Mouse (Mus musculus) myocyte (in vitro differentiated cells): ENCODE results near the gene Flcn. TPM values are rescaled to one million over a fixed set of nuclear protein-coding genes. Genes with fewer than 3 reads are reported as not detected.

Experiments used
- H3K27me3 ChIP-seq: one replicate; pipeline ENCODE4 v1.6.1; 2011; ENCODE audit not compliant: control insufficient read depth, insufficient read depth, insufficient read length
- H3K36me3 ChIP-seq: one replicate; pipeline ENCODE4 v1.6.1; 2011; ENCODE audit not compliant: control insufficient read depth, insufficient read depth
- H3K4me2 ChIP-seq: one replicate; pipeline ENCODE4 v1.6.1; 2011; ENCODE audit warnings: low read depth, control low read depth
- H3K4me3 ChIP-seq: one replicate; pipeline ENCODE4 v1.5.1; 2011; ENCODE audit warnings: mild to moderate bottlenecking, control low read depth, moderate library complexity
- H3K79me2 ChIP-seq: one replicate; pipeline ENCODE4 v1.6.1; 2011; ENCODE audit not compliant: control insufficient read depth, insufficient read depth
- H3ac ChIP-seq: one replicate; pipeline ENCODE4 v1.6.1; 2011; ENCODE audit not compliant: control insufficient read depth, insufficient read length
- CEBPB ChIP-seq: IDR thresholded peaks from 2 replicates; pipeline ENCODE4 v1.6.1; 2011; ENCODE audit warnings: mild to moderate bottlenecking, moderate library complexity; ENCODE audit not compliant: poor library complexity, insufficient read depth, severe bottlenecking
- E2F4 ChIP-seq: IDR thresholded peaks from one replicate; pipeline ENCODE4 v1.6.1; 2011; ENCODE audit warnings: mild to moderate bottlenecking, control low read depth, moderate library complexity; ENCODE audit not compliant: insufficient read depth
- MAX ChIP-seq: IDR thresholded peaks from one replicate; pipeline ENCODE4 v1.6.1; 2011; ENCODE audit warnings: low read depth, mild to moderate bottlenecking, control low read depth
- MYOD1 ChIP-seq, 3 experiments: IDR thresholded peaks; one replicate each; pipeline ENCODE4 v1.6.1; 2011; ENCODE audit warnings: control low read depth in 2 of 3, low read depth in 2 of 3, mild to moderate bottlenecking in 2 of 3, moderate library complexity in 1 of 3; ENCODE audit not compliant: insufficient read length in 2 of 3, control insufficient read depth in 1 of 3
- MYOG ChIP-seq, 3 experiments: IDR thresholded peaks; one replicate each; pipeline ENCODE4 v1.6.1; 2011; ENCODE audit warnings: control low read depth in 2 of 3, low read depth in 2 of 3, mild to moderate bottlenecking in 2 of 3; ENCODE audit not compliant: insufficient read length in 2 of 3, control insufficient read depth in 1 of 3, insufficient read depth in 1 of 3
- POLR2A ChIP-seq: IDR thresholded peaks from one replicate; pipeline ENCODE4 v1.6.1; 2011; ENCODE audit warnings: low read depth, mild to moderate bottlenecking, control low read depth, moderate library complexity; ENCODE audit not compliant: insufficient read length
- POLR2AphosphoS2 ChIP-seq: IDR thresholded peaks from one replicate; pipeline ENCODE4 v1.6.1; 2011; ENCODE audit warnings: low read depth, control low read depth; ENCODE audit not compliant: insufficient read length
- REST ChIP-seq: IDR thresholded peaks from one replicate; pipeline ENCODE4 v1.6.1; 2011; ENCODE audit warnings: mild to moderate bottlenecking, control low read depth, moderate library complexity; ENCODE audit not compliant: insufficient read depth, insufficient read length
- SRF ChIP-seq: IDR thresholded peaks from one replicate; pipeline ENCODE4 v1.6.1; 2011; ENCODE audit warnings: low read depth; ENCODE audit not compliant: control insufficient read depth, insufficient read length
- TCF12 ChIP-seq: IDR thresholded peaks from one replicate; pipeline ENCODE4 v1.6.1; 2011; ENCODE audit warnings: mild to moderate bottlenecking, control low read depth; ENCODE audit not compliant: poor library complexity, insufficient read depth, severe bottlenecking
- TCF3 ChIP-seq: IDR thresholded peaks from one replicate; pipeline ENCODE4 v1.6.1; 2011; ENCODE audit warnings: low read depth, control low read depth; ENCODE audit not compliant: insufficient read length
- USF1 ChIP-seq: IDR thresholded peaks from one replicate; pipeline ENCODE4 v1.6.1; 2011; ENCODE audit warnings: low read depth, mild to moderate bottlenecking, control low read depth, moderate library complexity
- polyA plus RNA-seq: library from polyadenylated mRNA; unstranded; fragments of >200 nt; fragmentation: generic; extraction: Trizol; gene quantifications from one replicate; pipeline ENCODE4 v1.2.1, GENCODE M21; 2012; ENCODE audit warnings: missing spikeins

The Flcn gene
- polyA plus RNA-seq, 1 experiment = 43.9 TPM

GRCm38 (mm10) chr11:59772291-59772690, 37.5 kb downstream of the Flcn start:
- H3K36me3 ChIP-seq = peaks cover 80% of the 10 kb centered on the region
- TF ChIP-seq POLR2AphosphoS2 (no peak), TCF3 (no peak), MAX (no peak), E2F4 (no peak), CEBPB (no peak), SRF (no peak), MYOD1 (IDR thresholded peaks at IDR 0.05; ENCODE audit: control insufficient read depth in 1 of 3, insufficient read length in 2 of 3, low read depth in 2 of 3) (no peak)
- H3K79me2 ChIP-seq = no peaks in the 10 kb centered on the region
- H3ac ChIP-seq = no peak overlapping the region
- no peaks in the 10 kb centered on the region for H3K27me3 ChIP-seq
- no peak overlapping the region for H3K4me2 ChIP-seq
- no peak overlapping the region for H3K4me3 ChIP-seq

- Histone ChIP-seq H3K79me2 (no peaks in the 10 kb centered on the region), H3ac (no peak overlapping the region), H3K36me3 (peaks cover 77% of the 10 kb centered on the region), H3K27me3 (no peaks in the 10 kb centered on the region), H3K4me2 (no peak overlapping the region), H3K4me3 (no peak overlapping the region)
- no peak for TF ChIP-seq TCF12
- no peak for TF ChIP-seq POLR2AphosphoS2
- no peak for TF ChIP-seq USF1
- no peak for TF ChIP-seq MYOG (IDR thresholded peaks at IDR 0.05; ENCODE audit: control insufficient read depth in 1 of 3, insufficient read depth in 1 of 3, insufficient read length in 2 of 3, low read depth in 2 of 3)
- TF ChIP-seq E2F4 = no peak
- TF ChIP-seq MYOD1 (IDR thresholded peaks at IDR 0.05; ENCODE audit: control insufficient read depth in 1 of 3, insufficient read length in 2 of 3, low read depth in 2 of 3) = no peak
- TF ChIP-seq CEBPB = no peak
- no peak for TF ChIP-seq POLR2A
- TF ChIP-seq MAX = no peak
- TF ChIP-seq SRF = no peak
- no peak for TF ChIP-seq TCF3
- no peak for TF ChIP-seq REST
Observed at GRCm38 (mm10) chr11:59770753-59771152, 39.1 kb downstream of the Flcn start.

- no peak overlapping the region for H3K4me3 ChIP-seq
- H3K27me3 ChIP-seq = no peaks in the 10 kb centered on the region
- H3K79me2 ChIP-seq = no peaks in the 10 kb centered on the region
- H3K36me3 ChIP-seq = peaks cover 86% of the 10 kb centered on the region
- H3ac ChIP-seq = no peak overlapping the region
- TF ChIP-seq REST (no peak), E2F4 (no peak), TCF3 (no peak), SRF (no peak), MAX (no peak), TCF12 (no peak), POLR2AphosphoS2 (no peak), CEBPB (no peak), MYOD1 (IDR thresholded peaks at IDR 0.05; ENCODE audit: control insufficient read depth in 1 of 3, insufficient read length in 2 of 3, low read depth in 2 of 3) (no peak), POLR2A (no peak), USF1 (no peak), MYOG (IDR thresholded peaks at IDR 0.05; ENCODE audit: control insufficient read depth in 1 of 3, insufficient read depth in 1 of 3, insufficient read length in 2 of 3, low read depth in 2 of 3) (no peak)
- H3K4me2 ChIP-seq = no peak overlapping the region
Observed at GRCm38 (mm10) chr11:59769738-59770137, 40.1 kb downstream of the Flcn start.

GRCm38 (mm10) chr11:59769307-59769706, 40.5 kb downstream of the Flcn start:
- no peak overlapping the region for H3K4me2 ChIP-seq
- H3K79me2 ChIP-seq = no peaks in the 10 kb centered on the region
- H3ac ChIP-seq = no peak overlapping the region
- TF ChIP-seq MYOG (IDR thresholded peaks at IDR 0.05; ENCODE audit: control insufficient read depth in 1 of 3, insufficient read depth in 1 of 3, insufficient read length in 2 of 3, low read depth in 2 of 3) (no peak), TCF12 (no peak), E2F4 (no peak), MYOD1 (IDR thresholded peaks at IDR 0.05; ENCODE audit: control insufficient read depth in 1 of 3, insufficient read length in 2 of 3, low read depth in 2 of 3) (no peak), REST (no peak), CEBPB (no peak), POLR2AphosphoS2 (no peak), MAX (no peak), POLR2A (no peak)
- H3K27me3 ChIP-seq = no peaks in the 10 kb centered on the region
- H3K36me3 ChIP-seq = peaks cover 86% of the 10 kb centered on the region
- no peak overlapping the region for H3K4me3 ChIP-seq

GRCm38 (mm10) chr11:59760796-59761195, 49.0 kb downstream of the Flcn start:
- H3K27me3 ChIP-seq = no peaks in the 10 kb centered on the region
- H3K4me3 ChIP-seq = no peak overlapping the region
- TF ChIP-seq POLR2AphosphoS2 = peak; percentile 62
- no peak for TF ChIP-seq REST
- peaks cover 71% of the 10 kb centered on the region for H3K36me3 ChIP-seq
- H3K4me2 ChIP-seq = no peak overlapping the region
- H3ac ChIP-seq = no peak overlapping the region
- H3K79me2 ChIP-seq = no peaks in the 10 kb centered on the region
